Mouse (Mus musculus) fibroblast of lung, adult 2 months (primary cell): ENCODE data around the gene Notch2.
A peak's percentile ranks its signal among the peaks of the same experiment; 100 is the strongest.

ENCODE experiments used
- DNase-seq: peaks from one replicate; pipeline ENCODE4 v3.0.0-alpha.2; 2011; ENCODE audit warnings: low read depth

Notch2 gene

DNA sequence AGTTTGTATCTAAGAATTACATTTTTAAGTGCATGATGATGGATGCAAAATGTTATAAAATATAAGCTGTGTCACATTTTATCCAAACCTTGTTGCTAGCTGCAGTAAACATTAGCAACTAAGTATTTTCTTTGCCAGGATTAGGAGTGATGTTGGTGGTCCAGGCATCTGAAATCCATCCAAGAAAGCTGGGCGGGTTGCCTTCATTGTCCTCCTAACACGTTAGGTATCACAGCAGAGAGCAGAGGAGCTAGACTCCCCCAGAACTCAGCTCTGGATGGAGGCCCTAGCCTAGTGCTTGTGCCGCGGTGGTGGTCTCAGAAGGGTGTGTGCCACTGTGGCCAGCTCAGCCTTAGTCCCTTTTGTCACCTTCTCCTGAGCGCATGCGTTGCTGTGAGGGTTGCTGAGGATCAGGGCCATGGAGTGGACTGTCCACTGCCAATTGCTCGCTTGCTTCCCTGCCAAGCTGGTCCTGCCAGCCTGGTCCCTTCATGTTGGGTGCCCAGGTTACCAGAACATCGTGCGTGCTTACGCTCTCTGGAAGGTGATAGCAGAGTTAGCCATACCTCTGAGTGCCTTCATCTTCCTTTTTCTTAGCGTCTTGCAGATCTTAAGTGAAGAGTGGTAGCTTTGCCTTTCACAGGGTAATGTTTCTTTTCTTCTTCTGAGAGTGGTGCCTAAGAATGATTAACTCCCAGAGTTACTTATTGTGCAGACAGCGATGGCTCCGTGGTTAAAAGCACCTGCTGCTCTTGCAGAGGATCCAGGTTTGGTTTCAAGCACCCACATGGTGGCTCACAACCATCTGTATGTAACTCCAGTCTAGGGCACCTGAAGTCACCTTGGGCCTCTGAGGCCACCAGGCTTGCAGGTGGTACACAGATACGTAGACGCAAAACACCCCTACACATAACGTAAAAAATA lies 39.4 kb downstream of the Notch2 start:
- DNase-seq = no peak

DNA sequence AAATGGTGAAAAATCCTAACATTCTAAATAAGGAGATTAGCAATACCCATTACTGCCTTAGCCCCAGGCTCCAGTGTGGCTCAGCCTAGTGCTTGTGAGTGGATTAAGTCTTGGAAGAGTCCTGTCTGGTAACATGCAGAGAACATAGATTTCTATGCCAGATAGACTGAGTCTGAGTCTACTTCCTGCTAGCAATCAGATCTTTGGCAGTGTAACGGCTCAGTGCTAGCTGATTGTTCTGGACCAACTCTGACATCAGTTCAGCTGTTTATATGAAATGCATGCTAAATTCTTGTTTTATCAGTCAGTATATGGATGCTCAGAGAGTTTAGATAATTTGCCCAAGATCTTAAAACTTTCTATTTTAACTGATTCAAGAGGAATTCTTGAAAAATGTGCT lies 40.5 kb downstream of the Notch2 start:
- no peak for DNase-seq

- DNase-seq = no peak
These were observed 41.1 kb downstream of the Notch2 start for GRCm38 (mm10) chr3:98054334-98055007.

DNA sequence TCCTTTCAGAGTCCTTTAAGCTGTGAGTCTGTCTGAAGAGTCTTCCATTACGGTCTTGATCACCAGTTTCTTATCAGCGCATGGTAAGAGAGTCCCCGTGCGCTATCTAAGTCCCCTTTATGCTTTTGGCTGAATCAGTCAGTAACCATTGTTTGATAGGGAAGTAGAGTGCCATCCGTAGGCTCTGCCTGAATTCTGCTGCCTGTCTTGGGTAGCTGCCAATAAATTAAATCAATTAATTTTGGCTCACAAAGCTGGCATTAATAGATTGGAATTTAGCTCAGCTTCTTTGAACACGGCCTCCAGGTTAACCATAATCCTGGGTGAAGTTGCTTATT lies 41.6 kb downstream of the Notch2 start:
- no peak for DNase-seq

- DNase-seq = peak; percentile 98
These were observed 42.7 kb downstream of the Notch2 start for GRCm38 (mm10) chr3:98055808-98056728.

DNA sequence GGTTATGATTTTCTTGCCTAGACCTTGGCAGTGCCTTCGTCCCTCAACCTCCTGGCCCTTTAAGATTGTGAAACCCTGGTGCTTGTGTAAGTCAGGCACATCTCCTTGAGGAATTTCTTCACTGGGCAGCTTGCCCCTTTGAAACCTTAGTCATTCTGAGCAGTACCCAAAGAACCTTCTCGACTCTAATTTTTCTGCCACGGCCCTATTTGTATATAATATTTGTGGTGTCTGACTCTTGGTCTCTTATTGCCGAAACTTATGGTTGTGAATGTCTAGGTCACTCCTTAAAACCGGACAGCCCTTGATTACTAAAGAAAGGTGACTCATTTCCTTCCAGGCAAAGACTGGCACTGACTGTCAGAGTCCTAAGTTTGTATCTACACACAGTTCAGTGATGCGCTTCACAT lies 43.6 kb downstream of the Notch2 start:
- DNase-seq = peak; percentile 98

- no peak for DNase-seq
These were observed 45.7 kb downstream of the Notch2 start for GRCm38 (mm10) chr3:98059076-98059475.

GRCm38 (mm10) chr3:98060981-98061660 lies 47.8 kb downstream of the Notch2 start:
- DNase-seq = no peak

DNA sequence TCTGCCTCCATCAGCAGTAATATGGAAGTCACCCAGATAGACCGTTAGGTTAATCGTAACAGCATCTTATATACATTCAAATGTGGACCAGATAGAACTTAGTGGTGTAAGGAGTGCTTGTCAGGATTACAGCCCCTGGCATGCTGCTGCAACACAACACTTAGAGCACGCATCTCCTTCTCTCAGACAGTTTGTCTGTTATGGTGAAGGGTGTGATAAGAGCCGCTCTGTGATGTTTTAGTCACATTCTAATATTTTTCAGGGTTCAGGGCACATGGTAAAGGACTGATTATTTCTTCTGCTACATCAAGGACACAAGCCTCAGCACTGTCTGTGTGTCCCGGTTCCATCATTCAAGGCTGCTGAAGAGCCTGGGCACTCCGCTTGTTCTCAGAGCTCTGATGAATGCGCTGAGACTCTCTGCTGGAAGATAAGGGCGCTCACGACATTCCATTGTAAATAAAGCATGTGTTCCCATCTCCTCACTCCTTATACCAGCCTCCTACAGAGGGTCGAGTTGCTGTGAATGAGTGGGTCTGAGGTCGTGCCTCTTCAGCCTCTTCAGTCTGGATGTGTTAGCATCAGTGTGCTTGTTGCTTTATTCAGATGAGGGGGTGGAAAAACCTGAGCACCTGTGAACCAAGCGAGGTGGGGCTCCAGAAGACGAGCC lies 48.5 kb downstream of the Notch2 start:
- DNase-seq = no peak

DNA sequence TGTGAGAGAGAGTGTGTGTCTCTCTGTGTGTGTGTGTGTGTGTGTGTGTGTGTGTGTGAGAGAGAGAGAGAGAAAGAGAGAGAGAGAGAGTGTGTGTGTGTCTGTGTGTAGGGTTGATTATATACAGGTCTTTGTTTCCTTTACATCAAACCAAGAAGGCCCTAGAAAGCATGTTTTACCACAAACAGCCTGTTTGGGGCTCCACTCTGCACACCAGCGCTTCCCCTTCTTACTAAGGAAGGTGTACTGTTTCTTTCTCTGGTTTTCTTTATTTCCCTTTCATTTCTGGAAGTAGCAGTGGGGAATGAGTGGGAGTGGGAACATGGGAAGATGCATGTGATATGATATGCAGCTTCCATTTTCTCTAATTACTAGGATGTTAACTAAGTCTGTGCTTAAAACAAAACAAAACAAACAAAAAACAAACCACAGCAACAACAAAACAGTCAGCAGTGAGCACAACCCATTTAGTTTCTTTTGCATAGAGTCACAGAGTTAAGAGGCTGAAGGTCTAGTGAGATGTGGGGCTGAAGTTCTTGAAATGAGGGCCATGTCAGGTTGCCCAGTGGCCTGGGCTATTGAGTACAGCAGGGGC lies 49.4 kb downstream of the Notch2 start:
- no peak for DNase-seq

GRCm38 (mm10) chr3:98063186-98063771 lies 50.0 kb downstream of the Notch2 start:
- DNase-seq = peak; percentile 93

DNA sequence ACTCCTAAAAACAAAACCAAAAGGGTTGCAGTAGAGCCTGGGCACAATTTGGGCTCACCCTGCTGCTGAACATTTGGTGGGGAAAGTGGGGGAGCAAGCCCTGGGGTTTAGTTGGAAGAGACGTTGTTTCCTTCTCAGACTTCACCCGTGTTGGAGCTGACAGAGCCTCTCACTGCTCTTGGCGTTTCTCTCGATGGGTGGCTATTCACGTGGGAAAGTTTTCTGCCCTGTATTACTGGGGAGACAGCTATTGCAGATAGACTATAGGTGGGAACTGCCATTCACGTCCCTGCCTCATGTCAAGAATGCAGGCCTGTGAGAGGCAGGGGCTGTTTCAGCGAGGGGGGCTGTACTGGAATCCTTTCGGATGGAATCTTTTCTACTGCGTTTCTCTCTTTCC lies 50.5 kb downstream of the Notch2 start:
- peak; percentile 85 for DNase-seq

DNA sequence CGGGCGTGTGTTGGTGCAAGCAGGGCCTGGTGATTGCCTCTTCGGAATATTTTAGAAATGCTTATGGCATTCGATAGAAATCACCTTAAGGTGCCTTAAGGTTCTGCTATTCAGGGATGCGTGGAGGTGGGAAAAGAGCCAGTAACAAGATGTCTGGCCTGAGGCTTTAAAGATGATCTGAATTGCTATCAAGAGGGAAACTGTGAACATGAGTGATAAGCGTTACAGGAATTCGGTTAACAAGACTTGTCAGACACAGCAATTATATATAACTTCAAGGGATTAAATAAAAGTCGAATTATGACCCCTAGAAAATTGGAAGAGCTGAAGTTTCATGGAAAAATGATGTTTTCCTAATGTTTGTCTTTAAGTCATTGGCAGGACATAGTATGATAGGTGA lies 51.7 kb downstream of the Notch2 start:
- no peak for DNase-seq

DNA sequence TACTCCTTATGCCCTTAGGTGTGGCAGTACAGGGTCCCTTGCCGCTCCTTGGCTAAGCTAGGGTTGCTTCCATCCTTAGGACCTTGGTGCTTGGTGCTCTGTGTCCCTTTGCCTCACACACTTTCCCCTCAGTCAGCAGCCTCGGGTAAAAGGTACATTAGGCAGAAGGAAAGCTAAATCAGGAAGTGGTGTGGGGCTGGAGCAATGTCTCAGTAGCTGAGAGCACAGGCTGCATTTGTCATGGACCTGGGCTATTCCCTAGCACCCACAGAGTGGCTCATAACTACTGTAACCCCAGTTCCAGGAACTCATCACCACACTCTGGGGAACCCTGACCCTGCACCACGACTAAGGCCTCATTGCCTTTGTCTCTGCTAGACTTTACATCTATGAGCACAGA lies 53.1 kb downstream of the Notch2 start:
- DNase-seq = no peak

- no peak for DNase-seq
These were observed 54.1 kb downstream of the Notch2 start for GRCm38 (mm10) chr3:98067413-98067812.

DNA sequence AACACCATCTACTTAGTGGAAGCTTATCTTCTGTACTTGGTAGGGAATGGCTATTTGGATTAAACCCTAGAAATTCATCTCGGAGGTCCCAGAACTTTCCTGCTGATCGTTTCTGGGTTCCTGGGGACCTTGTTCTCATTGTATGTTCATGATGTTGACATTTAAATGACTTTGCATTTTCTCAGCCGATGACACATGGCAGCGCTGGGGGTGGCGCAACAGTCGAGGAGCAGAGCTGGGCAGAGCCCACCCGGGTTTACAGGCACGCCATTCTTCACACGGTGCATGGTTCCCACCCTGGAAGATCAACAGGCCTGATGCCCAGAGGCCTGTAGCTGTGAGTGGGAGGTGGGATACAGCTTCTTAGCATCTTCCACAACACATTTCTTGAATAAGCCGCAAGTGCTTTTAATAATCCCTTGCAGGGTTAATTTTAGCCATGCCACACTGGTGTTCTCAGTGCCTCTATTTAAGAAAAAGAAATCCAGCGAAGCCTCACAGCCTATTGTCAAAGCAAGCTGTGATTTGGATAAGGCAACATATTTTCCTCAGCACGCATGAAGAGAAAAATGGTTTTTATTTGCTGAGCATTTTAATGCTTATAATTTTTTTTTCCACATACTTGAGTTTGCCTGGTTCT lies 54.6 kb downstream of the Notch2 start:
- DNase-seq = no peak

DNA sequence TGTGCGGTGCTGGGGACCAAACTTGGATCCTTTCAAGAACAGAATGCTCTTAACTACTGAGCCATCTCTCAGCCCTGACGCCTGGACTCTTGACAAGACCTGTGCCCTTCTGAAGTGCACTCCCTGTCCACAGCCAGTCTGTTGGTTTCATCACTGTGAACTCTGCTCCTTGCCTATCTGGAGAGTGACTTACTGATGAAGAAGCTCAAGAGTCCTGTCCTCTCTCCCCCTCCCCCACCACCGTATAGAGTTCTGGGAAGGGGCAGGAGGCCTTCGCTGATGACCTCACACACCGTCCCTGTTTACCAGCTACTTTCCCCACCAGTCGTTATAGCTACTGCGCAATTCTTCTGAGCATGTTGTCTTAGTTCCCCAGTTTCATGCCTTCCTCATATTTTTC lies 55.8 kb downstream of the Notch2 start:
- no peak for DNase-seq

DNA sequence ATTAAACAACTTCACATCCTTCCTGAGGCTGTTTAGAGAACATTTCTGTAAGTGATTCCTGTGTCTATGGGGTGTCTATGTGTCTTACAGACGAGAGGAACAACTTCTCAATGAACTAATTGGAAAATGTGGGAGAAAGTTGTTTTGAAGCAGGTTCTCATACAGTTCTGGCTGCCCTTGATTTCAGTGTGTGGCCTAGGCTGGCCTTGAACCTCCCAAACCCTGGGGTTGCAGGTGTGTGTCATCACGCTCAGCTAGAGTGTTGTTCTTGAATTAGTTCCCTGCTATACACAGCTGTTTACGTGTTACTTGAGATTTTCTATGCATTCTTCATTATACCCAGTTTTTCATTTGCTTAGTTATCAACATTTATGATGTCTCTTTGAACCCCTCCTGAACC lies 56.5 kb downstream of the Notch2 start:
- DNase-seq = no peak

GRCm38 (mm10) chr3:98072570-98072969 lies 59.2 kb downstream of the Notch2 start:
- no peak for DNase-seq

DNA sequence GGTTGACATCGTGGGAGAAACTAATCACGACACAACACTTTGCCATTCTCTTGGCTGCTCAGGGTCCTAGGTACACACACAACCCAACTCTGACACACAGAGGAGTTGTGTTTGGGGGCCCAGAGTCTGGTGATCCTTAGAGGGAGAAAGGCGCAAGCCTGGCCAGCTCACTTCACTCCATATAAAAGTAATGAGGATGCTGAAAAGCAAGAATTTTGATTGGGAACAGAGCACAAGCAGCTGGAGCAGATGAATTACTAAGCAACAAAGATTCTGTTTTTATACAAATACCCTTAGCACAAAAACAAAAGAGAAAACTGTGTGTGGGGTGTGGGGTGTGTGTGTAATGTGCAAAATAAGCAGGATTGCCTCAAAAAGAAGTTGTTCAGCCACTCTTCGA lies 60.2 kb downstream of the Notch2 start:
- DNase-seq = no peak
